Mouse (Mus musculus) mouse embryonic stem cell (cell line): ENCODE data around the gene A930002H24Rik.
"Not testable (repeated sequence)": the region's sequence is repeated elsewhere in the genome, so short reads cannot be mapped to it uniquely, and the experiment has no call there.

Source experiments
- in situ Hi-C, 2 experiments: fragments of 300-500 bp; cut with MboI; formaldehyde crosslinking; loops; 1 replicate in 1 of 2; 3 replicates in 1 of 2; pipeline ENCODE4 v1.14.3; 2019 to 2020; ENCODE audit warnings: low sequenced_read_pairs in 2 of 2, low pct_unique_long_range_greater_than_20kb in 1 of 2, mixed read lengths in 1 of 2; ENCODE audit not compliant: unreplicated experiment in 1 of 2

A930002H24Rik gene

DNA sequence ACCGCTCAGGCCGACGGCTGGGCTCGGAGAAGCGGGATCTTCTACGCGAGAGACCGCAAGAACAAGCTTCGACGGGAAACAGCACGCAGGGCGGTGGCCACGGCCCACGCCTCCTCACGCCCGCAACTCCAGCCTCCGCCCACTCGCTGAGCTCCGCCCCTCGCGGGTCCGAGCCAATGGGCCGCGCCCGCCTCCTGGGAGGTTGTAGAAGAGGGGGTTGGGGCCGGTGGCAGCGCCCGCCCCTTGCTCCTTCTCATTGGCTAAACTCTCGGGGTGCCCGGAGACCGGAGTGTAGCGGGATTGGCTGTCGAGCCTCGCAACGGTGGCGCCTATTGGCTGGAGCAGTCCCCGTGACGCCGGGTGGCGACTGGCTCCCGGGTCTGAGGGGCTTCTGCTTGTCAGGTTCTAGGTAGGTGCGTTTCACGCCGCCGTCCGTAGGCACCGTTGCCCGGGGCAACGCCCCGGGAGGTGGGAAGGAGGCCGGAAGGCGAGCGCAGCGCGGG lies at the start of gene A930002H24Rik:
A930002H24Rik (minus strand) TSS at position 145 of the 503 bp plus-strand sequence.
- in situ Hi-C loops, result no loop called here

DNA sequence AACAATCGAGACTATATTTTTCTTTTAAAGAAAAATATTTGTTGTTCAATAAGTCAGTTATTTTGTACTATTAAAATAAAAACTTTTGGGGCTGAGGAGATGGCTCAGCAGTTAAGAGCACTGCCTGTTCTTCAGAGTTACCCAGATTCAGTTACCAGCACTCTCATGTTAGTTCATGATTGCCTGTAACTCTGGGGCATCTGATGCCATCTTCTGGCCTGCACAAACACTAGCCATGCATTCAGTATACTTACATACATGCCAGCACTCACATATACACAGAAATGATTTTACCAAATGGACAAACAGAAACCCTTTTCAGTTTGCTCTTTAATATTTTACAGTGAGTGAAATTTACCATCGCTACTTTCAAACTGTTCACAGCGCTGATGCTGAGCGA lies 45.7 kb upstream of the A930002H24Rik start:
- in situ Hi-C loops, result no loop called here

DNA sequence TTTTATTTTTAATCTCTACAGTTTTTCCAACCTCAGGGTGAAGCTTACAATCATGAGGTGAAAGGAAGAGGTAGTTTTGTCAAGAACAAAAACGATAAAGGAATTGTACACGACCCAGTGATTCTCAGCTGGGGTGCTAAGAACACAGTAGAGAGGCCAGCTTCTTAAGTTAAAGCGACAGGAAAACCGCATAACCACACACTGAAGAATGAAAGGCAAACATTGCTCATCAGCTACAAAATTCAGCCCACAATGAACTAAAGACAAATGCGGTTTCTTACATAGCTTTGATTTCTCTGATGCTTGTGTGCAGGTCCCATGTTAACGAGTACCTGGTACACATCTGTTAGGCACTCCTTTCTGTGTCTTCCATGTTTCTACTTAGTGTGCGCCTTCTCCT lies 33.5 kb upstream of the A930002H24Rik start:
- in situ Hi-C loops, result no loop called here

DNA sequence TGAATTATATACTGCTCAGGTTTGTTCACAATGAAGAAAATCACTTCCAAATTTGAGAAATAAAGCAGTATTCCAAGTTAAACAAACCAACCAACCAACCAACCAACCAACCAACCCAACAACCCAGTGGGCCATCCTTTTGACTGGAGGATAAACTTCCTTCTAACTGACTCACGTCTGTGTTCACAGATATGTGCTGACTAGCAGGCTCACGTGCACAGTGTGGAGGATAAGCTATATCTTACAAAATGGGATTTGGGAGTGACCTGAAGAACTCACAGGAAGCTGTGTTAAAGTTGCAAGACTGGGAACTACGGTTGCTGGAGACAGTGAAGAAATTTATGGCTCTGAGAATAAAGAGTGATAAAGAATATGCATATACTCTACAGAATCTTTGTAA lies 32.2 kb upstream of the A930002H24Rik start:
- in situ Hi-C loops, result no loop called here

DNA sequence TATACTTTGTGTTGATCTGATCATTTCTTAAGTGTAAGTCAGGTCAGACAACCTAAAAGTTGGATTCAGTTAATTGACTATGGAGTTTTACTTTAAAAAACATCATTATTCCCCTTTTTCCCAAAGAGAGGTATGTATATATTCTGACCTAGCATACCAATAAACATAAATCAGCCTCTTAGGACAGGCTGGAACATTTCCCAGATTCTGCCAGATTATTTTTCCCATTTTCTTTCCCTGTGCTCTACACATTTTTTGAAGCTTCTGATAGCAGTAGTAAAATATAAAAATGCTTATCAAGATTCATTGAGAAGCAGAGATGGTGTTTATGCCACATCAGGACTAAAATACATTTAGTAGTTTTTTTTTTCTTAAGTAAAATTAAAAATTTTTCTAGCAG lies 27.0 kb upstream of the A930002H24Rik start:
- in situ Hi-C loops, result no loop called here

DNA sequence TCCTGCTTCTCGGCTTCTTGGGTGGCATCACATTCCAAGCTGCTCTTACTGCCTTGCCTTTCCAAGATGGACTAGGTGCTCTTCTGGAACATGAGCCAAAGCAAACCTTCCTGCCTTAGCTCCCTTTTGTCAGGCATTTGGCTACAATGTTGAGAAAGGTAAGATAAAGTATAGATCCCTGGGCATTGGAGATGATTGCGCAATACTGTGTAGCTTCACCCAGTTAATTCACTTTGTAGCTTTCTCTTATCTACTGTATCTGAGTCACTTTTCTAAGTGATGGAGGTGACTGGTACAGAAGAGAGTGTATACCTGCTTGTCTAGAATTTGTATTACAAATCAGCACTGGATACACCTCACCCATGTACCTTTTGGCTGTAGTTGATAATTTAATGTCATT lies 23.4 kb upstream of the A930002H24Rik start:
- in situ Hi-C loops, result no loop called here

DNA sequence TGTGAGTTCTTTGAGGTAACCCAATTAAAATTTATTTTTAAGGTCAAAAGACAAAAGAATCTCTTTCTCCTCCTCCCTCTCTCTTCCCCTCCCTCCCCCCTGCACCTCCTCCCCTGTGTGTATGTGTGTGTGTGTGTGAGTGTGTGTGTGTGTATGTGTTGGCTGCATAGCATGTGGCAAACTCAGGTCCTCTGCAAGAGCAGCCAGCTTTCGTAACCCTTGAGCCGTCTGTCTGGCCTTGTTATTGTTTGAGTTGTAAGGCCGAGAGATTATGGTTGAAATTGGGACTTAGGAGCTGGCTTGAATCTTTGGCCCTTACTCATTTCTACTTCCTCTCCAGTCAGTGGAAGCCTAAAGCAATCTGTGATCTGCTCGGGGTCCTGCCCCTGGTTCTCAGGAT lies 16.4 kb upstream of the A930002H24Rik start:
- in situ Hi-C loops, result no loop called here

DNA sequence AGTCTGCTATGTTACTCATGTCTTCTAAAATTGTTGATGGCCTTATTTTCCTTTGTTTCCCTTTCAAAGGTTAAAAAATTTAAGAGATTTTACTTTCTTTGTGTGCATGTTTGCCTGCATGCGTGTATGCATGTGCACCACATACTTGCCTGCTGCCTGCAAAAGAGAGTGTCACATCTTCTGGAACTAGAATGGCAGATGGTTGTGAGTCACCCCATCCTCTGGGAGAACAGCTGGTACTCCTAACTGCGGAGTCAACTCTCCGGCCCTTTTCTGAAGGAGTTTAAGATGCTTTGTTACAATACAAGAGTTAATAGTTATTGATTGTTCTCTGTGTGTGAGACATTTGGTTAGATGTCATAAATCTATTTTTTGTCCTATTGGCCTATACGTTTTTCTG lies 15.3 kb upstream of the A930002H24Rik start:
- in situ Hi-C loops, result no loop called here

DNA sequence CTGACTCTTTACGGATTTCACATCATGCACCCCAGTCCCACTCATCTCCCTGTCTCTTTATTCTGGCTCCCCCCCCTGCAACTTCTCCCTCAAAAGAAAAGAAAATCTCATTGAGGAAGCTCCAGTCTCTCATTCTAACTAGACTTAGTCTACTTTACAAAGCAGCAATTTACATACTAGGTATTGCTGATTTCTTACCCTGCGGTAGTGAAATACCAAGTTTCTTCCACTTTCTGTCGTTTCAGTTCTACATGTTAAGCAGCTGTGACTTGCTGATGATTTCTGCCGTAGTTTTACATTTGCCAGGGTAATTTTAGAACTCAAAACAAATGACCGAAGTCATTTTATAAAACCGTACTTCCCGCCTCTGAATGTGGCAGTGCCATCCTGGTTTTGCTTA lies 8.2 kb upstream of the A930002H24Rik start:
- in situ Hi-C loops, result no loop called here

DNA sequence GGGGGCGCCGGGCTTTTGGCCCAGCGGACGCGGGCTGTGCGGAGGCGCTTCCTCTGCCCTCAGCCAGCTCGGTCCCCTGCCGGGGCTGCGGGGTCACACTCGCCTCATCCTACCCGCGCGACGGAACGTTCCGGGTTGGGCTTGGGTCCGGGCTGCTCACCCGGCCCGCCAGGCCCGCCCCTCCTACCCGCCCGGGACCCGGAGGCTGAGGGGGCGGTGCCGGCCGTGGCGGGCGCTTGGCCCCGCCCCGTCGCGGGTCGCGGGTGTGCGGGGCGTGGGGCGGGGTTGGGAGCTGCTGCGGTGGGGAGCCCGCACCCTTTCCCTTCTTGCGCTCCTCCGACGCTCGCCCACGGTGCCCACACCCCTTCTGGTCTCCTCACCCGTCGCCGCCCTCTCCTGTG lies 580 bp upstream of the A930002H24Rik start:
- in situ Hi-C loops, result no loop called here

DNA sequence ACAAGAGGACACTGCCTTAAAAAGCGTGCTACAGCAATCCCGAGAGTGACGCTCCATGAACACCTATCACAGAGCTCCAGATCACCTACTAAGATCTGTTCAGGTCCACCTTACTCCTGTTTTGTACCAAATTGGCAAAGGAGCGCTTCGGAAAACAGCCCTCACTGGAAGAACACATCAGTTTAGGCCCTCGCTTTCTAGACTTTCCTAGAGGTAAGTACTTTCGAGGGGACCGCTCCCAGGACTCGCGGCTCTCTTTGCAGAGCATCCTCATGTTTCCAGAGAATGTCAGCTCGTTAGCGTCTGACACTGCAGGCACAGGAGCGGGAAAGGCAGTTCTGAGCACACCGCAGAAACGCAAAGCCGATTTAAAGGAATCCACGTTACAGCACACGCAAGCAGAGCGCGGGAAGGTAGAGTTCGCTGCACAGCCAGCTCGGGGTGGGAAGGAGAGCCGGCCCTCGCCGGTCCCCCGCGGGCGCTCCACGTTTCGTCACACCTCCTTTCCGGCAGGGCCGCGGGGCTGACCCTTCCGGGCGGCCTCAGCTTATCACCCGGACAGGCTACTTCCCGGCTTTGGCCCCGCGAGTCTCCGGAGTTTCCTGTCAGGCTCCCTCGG lies 470 bp downstream of the A930002H24Rik start, which contains the start of gene Fer:
Fer (plus strand) TSS at position 51 of the 619 bp plus-strand sequence.
- in situ Hi-C loops, result no loop called here

DNA sequence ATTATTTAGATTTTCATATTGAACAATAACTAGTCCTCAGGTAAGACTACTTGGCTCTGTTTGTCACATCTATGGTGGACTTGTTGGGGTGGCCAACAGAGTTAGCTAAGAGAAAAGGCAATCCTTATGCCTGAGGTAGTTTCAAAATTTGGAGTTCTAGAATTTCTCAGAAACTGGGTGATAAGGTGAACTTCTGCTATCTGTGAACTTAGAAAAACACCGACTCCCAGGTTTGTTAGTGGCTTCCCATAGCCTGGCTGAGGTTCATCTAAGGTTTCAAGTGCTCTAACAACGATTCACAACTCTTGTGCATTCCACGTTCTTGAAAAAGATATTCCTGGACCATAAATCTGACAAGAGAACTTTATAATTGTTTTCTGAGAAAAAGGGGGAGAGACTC lies 1.2 kb downstream of the A930002H24Rik start:
- in situ Hi-C loops, result no loop called here

DNA sequence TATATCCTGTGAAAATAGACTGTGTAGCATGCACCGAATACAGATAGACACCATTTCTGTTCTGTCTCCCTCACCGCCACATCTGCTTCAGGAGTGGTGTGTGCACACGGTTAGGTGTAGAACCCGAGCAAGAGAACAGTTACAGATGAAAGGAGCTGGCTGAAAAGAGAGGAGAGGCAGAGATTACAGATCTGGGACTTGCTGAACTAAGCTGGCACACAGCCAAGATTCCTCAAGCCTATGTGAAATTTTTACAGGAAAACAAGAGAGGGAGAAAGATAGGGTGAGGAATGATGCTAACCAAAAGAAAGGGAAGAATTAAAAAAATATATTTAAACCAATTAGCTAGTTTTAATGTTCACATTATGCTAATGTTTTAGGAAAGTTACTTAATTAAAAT lies 2.6 kb downstream of the A930002H24Rik start:
- in situ Hi-C loops, result no loop called here

DNA sequence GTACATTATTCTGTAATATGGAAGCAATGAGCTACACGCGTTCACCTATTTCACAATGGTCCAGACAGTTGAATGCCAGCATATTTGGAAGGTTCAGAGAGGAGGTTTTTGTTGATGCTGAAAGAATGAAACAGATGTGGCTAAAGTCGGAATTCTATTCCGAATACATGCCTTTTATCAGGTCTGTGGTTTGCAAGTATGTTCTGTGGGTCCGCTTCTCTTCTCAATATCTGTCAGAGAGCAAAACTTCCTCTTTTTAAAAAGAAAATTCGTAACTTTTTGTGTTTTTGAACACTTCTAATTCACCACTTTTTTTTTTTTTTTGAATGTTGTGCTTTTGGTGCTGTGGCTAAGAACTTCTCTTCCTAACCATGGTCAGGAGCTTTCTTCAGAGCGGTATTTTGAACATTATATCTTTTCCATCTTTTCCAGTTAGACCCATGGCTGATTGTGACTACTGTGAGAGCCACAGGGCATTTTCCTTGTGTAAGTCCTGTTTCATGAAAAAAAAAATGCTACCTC lies 6.5 kb downstream of the A930002H24Rik start:
- in situ Hi-C loops, result no loop called here

DNA sequence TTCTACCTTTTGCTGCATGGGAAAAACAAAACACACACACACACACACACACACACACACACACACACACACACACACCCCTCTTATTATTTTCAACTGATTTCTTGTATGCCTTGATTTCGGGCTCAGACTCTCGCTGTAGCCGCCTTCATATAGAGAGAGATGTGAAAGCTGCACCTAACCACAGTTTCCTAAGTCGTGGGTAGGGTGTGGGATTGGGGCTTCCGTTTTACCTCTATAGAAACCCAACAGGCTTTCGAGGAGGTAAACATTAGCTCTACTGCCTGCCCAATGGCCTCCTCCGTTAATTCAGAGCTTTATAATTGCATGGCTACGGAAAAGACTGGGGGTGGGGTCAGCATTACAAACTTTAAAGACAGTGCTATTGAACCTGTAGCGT lies 13.6 kb downstream of the A930002H24Rik start:
- in situ Hi-C loops, result no loop called here

DNA sequence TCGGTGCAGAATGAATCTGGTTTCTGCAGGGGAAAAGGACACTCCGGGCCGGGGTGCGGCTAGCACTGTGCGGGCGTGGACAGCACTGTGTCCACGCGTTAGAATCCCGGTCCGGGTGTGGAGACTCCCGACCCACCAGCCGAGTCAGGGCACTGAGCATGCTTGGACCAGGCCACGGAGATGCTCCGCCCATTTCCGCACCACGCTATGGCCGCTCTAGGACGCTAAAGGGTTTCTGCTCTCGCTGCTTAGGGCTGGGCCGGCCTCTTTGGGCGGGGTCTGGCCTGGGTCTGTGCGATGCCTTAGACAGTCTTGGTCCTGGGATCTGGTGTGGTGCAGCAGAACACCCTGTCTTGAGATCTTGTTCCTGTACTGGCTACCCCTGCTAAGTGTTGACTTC lies 14.0 kb downstream of the A930002H24Rik start:
- in situ Hi-C loops, result no loop called here

DNA sequence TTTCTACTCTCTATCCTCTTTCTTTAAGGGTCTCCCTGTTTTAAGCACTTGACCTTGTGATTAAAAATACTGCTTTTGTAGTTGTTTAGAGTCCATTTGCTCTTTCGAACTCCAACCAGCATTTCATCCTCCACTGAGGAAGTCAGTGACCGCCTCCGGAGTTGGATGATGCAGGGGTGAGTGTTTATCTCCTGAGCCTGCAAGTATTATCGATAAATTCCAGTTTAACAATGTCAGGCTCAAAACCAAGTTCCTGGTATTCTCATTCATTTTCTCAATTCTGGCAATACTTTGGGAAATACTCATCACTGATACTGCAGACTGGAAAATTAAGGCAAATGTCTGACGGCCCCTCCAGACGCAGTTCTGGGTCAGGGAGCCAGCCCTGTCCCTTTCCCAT lies 14.4 kb downstream of the A930002H24Rik start:
- in situ Hi-C loops, result no loop called here

DNA sequence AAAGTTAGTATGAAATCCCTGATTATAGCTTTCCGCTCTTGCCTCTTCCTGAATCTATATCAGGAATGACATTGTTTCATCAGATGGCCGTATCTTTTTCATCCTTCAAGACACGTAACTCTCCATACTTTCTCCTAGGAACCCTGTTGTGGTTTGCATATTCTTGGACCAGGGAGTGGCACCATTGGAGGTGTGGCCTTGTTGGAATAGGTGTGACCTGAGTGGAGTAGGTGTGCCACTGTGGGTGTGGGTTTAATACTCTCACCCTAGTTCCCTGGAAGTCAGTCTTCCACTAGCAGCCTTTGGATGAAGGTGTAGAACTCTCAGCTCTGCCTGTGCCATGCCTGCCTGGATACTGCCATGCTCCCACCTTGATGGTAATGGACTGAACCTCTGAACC lies 17.8 kb downstream of the A930002H24Rik start:
- in situ Hi-C loops, result not testable (repeated sequence)

DNA sequence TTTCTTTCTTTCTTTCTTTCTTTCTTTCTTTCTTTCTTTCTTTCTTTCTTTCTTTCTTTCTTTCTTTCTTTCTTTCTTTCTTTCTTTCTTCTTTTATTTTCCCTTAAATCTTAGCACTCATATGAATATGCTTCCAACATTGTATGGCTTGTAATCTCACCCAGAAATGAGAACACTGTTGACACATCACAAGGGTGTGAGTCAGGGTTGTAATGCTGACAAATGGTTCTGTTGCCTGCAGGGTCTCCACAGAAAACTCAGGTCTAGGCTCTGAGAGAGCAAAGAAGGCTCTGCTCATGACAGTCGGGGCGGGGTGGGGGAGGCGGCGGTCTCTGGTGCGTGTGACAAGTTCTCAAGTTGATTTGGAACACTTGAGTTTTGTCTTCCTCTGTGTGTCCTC lies 18.7 kb downstream of the A930002H24Rik start:
- in situ Hi-C loops, result no loop called here

DNA sequence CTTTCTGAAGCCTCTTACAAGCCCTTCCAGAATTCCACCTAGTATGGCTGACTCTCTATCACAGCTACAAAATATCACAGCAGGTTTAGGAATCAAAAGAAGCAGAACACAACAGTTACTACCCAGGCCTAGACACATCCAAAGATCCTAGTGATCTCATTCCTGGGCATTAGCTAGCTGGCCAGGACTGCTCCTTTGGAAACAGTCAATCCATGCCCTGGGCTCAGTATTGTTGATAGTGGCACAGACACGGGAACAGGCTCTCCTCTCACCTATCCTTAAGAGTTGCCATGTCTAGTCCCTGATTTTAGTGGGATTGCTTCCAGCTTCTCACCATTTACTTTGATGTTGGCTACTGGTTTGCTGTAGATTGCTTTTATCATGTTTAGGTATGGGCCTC lies 21.4 kb downstream of the A930002H24Rik start:
- in situ Hi-C loops, result no loop called here
